ENCODE assay signal across 31 mouse cellular contexts in the genomic region with DNA sequence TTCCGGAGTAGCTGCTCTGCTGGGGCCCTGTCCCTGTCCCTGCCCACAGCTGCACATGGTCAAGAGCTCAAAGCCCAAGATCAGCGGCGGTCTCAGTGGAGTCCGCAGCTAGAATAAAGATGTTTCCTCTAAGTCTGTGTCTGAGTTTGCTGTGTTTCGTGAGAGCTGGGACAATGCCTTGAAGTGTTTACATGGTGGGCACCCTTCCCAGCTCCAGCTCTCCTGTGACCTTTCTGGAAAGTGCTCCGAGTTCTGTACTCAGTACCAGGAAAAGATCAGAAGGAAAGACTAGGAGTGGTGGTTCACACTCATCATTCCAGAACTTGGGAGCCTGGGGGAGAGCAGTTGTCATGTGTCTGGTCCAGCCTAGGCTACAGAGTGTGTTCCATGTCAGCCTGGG. TPM values are rescaled to one million over a fixed set of nuclear protein-coding genes. Genes with fewer than 3 reads are reported as not detected.
"Had no signal": no experiment of that assay in that cellular context is flagged by ENCODE, and none has a peak within 500 bp of the region (broad histone marks: within the 10 kb centered on the region; RNA-seq: fewer than 3 reads in every experiment).

No protein-coding gene starts in this region.

- H3K4me2 ChIP-seq: limb, embryonic 13.5 days; liver, embryonic 13.5 days; lung, embryonic 15.5 days; midbrain, embryonic 11.5 days had no signal

- H3K4me1 ChIP-seq: limb, embryonic 10.5 days; limb, embryonic 13.5 days; liver, embryonic 13.5 days; lung, embryonic 15.5 days had no signal

- H3K9me3 ChIP-seq: limb, embryonic 10.5 days; limb, embryonic 13.5 days; lung, embryonic 15.5 days had no signal

- H3K27ac ChIP-seq: kidney, postnatal 0 days; layer of hippocampus, adult 2 months; limb, embryonic 10.5 days; limb, embryonic 13.5 days; liver, embryonic 13.5 days; lung, embryonic 15.5 days had no signal

- H3K36me3 ChIP-seq: limb, embryonic 10.5 days; limb, embryonic 13.5 days; liver, embryonic 13.5 days; lung, embryonic 15.5 days had no signal

- ATAC-seq: inflammation-experienced regulatory T-cells, adult 6 months; intestine, embryonic 16.5 days had no signal

- H3K27me3 ChIP-seq: limb, embryonic 13.5 days; liver, embryonic 13.5 days; lung, embryonic 15.5 days had no signal

- H3K9ac ChIP-seq: limb, embryonic 13.5 days; liver, embryonic 13.5 days; lung, embryonic 15.5 days had no signal

- DNase-seq: kidney, adult 18-20 months; kidney, adult 9 months; kidney, postnatal 25 days; layer of hippocampus, adult 9-11 months; liver, embryonic 13.5 days; midbrain, embryonic 14.5 days; thymus, adult 2 months; thymus, postnatal 14 days; thymus, postnatal 4 days had no signal

- H3K4me3 ChIP-seq: layer of hippocampus, adult 2 months; limb, embryonic 10.5 days; limb, embryonic 13.5 days; liver, embryonic 13.5 days; lung, embryonic 15.5 days had no signal

RNA-seq across cellular contexts. Expression of a gene that starts 16.9 kb away (rescaled TPM):
- total RNA-seq: layer of hippocampus, adult 2 months; layer of hippocampus, postnatal 25 days; left cerebral cortex, adult 18-20 months; left cerebral cortex, postnatal 25 days; liver, adult 2 months; megakaryocyte progenitor cell, adult 5-6 weeks; megakaryocyte-erythroid progenitor cell, adult 5-6 weeks; midbrain, postnatal 0 days had no signal
- polyA plus RNA-seq: inflammation-experienced regulatory T-cells, adult 6 months; intestine, embryonic 16.5 days; kidney, postnatal 0 days; large intestine, adult 2 months; limb, embryonic 10.5 days; limb, embryonic 13.5 days; liver, adult 2 months; liver, embryonic 13.5 days; liver, embryonic 16.5 days; lung, embryonic 15.5 days; midbrain, embryonic 11.5 days; midbrain, embryonic 14.5 days; neural tube, embryonic 11.5 days; neural tube, embryonic 14.5 days; small intestine, adult 2 months; spleen, adult 2 months; stomach, embryonic 16.5 days had no signal

RNA-seq across cellular contexts. Expression of a gene that starts 17.2 kb away (rescaled TPM):
- total RNA-seq: layer of hippocampus, adult 2 months; layer of hippocampus, postnatal 25 days; left cerebral cortex, adult 18-20 months; left cerebral cortex, postnatal 25 days; liver, adult 2 months; megakaryocyte-erythroid progenitor cell, adult 5-6 weeks had no signal
- polyA plus RNA-seq: inflammation-experienced regulatory T-cells, adult 6 months; liver, adult 2 months; liver, embryonic 13.5 days; liver, embryonic 16.5 days; midbrain, embryonic 14.5 days; neural tube, embryonic 11.5 days; small intestine, adult 2 months had no signal

RNA-seq across cellular contexts. Expression of a gene that starts 50.2 kb away (rescaled TPM):
- total RNA-seq: liver, adult 2 months; megakaryocyte progenitor cell, adult 5-6 weeks; megakaryocyte-erythroid progenitor cell, adult 5-6 weeks had no signal
- polyA plus RNA-seq: inflammation-experienced regulatory T-cells, adult 6 months; large intestine, adult 2 months; limb, embryonic 10.5 days; limb, embryonic 13.5 days; liver, adult 2 months; midbrain, embryonic 11.5 days; neural tube, embryonic 11.5 days; neural tube, embryonic 14.5 days; small intestine, adult 2 months; spleen, adult 2 months had no signal
